Mouse (Mus musculus) liver, adult 2 months (tissue): Measurements from ENCODE around the gene Pheta1.

Experiments
- CTCF ChIP-seq: fragments of 200-500 bp; IDR thresholded peaks from 2 replicates; pipeline ENCODE4 v1.5.1; 2011; ENCODE audit warnings: low read depth, low read length, control low read depth
- POLR2A ChIP-seq: fragments of 200-500 bp; IDR thresholded peaks from 2 replicates; pipeline ENCODE4 v1.6.1; 2011; ENCODE audit warnings: low read length, control low read depth; ENCODE audit not compliant: insufficient read depth; ENCODE audit errors: extremely low read depth

DNA sequence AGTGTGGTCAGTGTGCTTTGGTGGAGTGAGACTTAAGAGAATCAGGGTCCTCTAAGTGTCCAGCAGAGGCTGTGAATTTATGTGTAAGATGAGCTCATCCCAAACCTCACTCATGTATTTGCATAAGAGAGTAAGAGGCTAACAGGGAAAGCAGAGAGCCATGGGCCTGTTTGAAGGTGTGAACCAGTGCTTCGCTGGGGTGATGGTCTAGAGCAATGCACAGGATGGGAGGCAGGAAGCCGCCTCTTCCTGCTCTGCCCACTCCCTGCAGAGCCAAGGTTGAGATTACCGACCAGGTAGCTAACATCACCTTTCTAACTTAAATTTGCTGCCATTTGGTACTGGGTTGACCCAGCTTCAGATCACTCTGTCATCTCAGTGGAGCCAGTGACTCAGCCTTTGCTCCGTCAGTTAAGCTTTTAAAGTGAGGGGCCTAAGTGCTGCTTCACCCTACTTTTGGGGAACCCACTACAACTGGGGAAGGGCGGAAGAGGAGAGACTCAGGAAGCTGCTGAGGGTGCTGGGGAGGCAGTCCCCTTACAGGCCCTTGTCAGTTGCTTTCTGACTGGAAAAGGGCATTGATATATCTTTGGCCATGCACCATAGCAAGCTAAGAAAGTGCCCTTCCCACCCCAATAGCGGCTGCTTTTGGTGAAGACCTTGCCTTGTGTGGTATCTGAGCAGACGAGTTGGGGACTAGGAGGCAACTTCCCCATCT, 36.1 kb upstream of the Pheta1 start:
- TF ChIP-seq CTCF, result no peak
- no peak for TF ChIP-seq POLR2A
